Mouse (Mus musculus): ENCODE measurements around the gene Myo5a. TPM values are rescaled to one million over a fixed set of nuclear protein-coding genes. Genes with fewer than 3 reads are reported as not detected.

Myo5a gene
- 36.4 and 48.0 TPM in 2 replicates for polyA plus RNA-seq (2014; fragmentation: Nextera tagmentation; extraction: Ambion mirVana)

DNA sequence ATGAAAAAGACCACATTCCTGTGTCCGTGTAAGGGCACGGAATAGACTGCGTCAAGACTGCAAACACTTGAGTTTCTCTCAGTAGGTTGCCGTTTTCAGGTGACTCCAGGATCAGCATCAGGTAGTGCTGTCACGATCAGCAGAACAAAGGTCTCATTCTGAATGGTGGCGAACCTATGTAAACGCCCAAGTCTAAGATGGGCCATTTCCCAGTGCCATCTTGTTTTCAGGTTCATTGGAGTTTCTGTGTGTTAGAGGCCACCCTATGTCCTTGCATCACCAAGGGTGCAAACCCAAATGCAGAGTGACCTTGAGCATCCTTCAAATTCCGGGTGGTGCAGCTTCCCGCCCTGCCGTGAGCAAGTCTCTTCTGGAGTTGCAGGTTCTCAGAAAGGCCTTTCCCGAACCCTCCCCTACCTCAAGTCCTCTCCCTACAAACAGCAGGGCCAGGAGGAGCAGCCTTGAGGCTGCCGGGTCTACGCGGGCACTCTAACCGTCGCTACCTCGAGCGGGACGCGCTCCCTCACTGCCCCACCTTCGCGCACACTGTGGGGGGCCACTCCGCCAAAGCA is at the start of gene Myo5a:
Gene Myo5a (plus strand): TSS at position 559 of the 572 bp plus-strand sequence.
- no peaks in the 10 kb centered on the region for H3K27me3 ChIP-seq (ENCODE audit: control insufficient read depth, insufficient read depth, low read length)
- peak within 1 kb of the TSS; percentile 96 for H3K9ac ChIP-seq (replicated peaks; ENCODE audit: low read length)
- H3K9me3 ChIP-seq (ENCODE audit: control insufficient read depth, low read length) = no peaks in the 10 kb centered on the region
- 23% methylated on average over 23 of the region's 23 CpGs for WGBS
- peaks cover 34% of the 10 kb centered on the region for H3K4me1 ChIP-seq (ENCODE audit: control insufficient read depth, insufficient read depth, low read length)
- peak within 1 kb of the TSS; percentile 96 for H3K4me3 ChIP-seq (replicated peaks; ENCODE audit: low read depth, low read length)
- DNase-seq (peak; percentile 57), ATAC-seq (ENCODE audit: low FRiP score, low TSS enrichment) (no peak; the same call in 1 of the 2 replicates)
- peak within 1 kb of the TSS; percentile 73 for H3K4me2 ChIP-seq (ENCODE audit: low read length)
- H3K27ac ChIP-seq (replicated peaks; ENCODE audit: low read depth, low read length) = peak within 1 kb of the TSS; percentile 99
- H3K36me3 ChIP-seq (ENCODE audit: control insufficient read depth, insufficient read depth, low read length) = no peaks in the 10 kb centered on the region

DNA sequence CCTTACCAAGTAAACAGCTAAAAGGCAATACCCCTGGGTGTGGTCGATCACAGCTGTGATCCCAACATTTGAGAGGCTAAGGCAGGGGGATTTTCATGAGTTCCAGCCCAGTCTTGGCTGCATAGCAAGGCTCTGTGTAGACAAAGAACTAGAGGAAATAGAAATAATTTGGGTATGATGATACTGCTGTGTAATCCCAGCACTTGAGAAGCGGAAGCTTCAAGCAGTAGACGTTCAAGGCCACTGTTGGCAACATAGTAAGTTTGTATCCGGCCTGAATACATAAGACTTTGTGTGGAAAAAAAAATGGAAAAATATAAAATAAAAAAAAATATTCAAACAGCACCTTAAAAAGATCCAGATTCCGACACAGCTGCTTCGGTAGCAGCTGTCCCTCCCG is 48.3 kb upstream of the Myo5a start:
- no peak for ATAC-seq (ENCODE audit: low FRiP score, low TSS enrichment)
- no peak for DNase-seq
- H3K4me2 ChIP-seq (ENCODE audit: low read length) = no peak overlapping the region
- no peak overlapping the region for H3K9ac ChIP-seq (replicated peaks; ENCODE audit: low read length)
- no peaks in the 10 kb centered on the region for H3K4me1 ChIP-seq (ENCODE audit: control insufficient read depth, insufficient read depth, low read length)
- no peak overlapping the region for H3K4me3 ChIP-seq (replicated peaks; ENCODE audit: low read depth, low read length)
- no peaks in the 10 kb centered on the region for H3K9me3 ChIP-seq (ENCODE audit: control insufficient read depth, low read length)
- no peaks in the 10 kb centered on the region for H3K27me3 ChIP-seq (ENCODE audit: control insufficient read depth, insufficient read depth, low read length)
- H3K27ac ChIP-seq (replicated peaks; ENCODE audit: low read depth, low read length) = no peak overlapping the region
- peaks cover 60% of the 10 kb centered on the region for H3K36me3 ChIP-seq (ENCODE audit: control insufficient read depth, insufficient read depth, low read length)
- 93% methylated on average over 7 of the region's 7 CpGs for WGBS

DNA sequence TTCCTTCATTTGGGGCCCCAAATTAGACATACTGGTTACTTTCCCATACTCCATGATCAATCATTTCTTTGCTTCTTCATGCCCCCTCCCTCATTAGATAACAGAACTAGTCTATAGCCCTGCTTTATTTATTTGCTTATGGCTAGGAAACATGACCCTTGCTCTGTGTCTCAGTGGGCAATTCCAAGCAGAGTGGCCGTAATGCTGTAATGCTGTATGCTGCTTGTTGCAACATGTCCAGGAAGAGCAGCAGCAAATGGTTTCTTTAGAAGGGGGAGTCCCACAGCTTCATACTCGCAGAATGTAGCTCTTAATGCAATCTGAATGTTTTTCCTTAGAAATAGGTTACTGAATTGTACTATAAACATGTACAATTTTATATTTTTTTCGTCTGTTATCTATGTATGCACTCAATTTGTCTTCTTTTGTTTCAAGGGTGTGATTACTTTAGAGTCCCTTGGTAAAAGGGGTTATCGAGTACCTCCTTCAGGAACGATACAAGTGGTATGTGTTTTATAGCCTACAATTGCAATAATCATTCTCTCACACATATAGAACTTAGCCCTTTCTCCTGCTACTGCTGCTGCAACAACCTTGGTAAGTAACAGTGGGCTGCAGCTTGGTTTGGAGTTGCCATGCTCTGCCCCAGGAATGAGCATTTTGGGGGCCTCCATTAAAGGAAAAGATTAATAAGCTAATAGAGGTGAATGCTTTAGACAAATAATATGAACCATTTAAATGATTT is 47.5 kb upstream of the Myo5a start:
- Histone ChIP-seq H3K4me2 (ENCODE audit: low read length) (no peak overlapping the region), H3K9me3 (ENCODE audit: control insufficient read depth, low read length) (no peaks in the 10 kb centered on the region), H3K9ac (replicated peaks; ENCODE audit: low read length) (no peak overlapping the region), H3K4me3 (replicated peaks; ENCODE audit: low read depth, low read length) (no peak overlapping the region), H3K36me3 (ENCODE audit: control insufficient read depth, insufficient read depth, low read length) (peaks cover 56% of the 10 kb centered on the region), H3K27me3 (ENCODE audit: control insufficient read depth, insufficient read depth, low read length) (no peaks in the 10 kb centered on the region), H3K4me1 (ENCODE audit: control insufficient read depth, insufficient read depth, low read length) (no peaks in the 10 kb centered on the region), H3K27ac (replicated peaks; ENCODE audit: low read depth, low read length) (no peak overlapping the region)
- WGBS = 88% methylated on average over 5 of the region's 5 CpGs
- DNase-seq (no peak), ATAC-seq (ENCODE audit: low FRiP score, low TSS enrichment) (no peak)

DNA sequence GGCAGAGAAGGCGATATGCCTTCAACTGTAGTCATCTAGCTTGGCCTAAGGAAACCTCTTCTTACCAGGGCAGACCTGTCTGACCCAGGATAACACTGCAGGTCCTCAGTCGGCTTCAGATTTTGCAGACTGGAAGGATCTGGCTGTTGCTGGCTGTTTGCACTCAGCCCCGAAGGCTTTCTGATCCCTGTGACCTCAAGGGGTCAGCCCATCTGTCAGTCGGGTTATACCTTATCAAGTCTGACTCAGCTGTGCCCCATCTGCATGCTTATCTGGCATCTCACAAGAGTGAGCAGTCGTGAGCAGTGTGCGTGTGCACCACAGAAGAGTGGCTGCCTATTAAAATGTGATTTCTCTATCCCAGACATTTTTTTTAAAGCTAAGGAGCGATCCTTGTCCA is 46.7 kb upstream of the Myo5a start:
- no peak overlapping the region for H3K27ac ChIP-seq (replicated peaks; ENCODE audit: low read depth, low read length)
- no peaks in the 10 kb centered on the region for H3K4me1 ChIP-seq (ENCODE audit: control insufficient read depth, insufficient read depth, low read length)
- H3K4me2 ChIP-seq (ENCODE audit: low read length) = no peak overlapping the region
- ATAC-seq (ENCODE audit: low FRiP score, low TSS enrichment) = no peak
- H3K36me3 ChIP-seq (ENCODE audit: control insufficient read depth, insufficient read depth, low read length) = peaks cover 54% of the 10 kb centered on the region
- no peak overlapping the region for H3K9ac ChIP-seq (replicated peaks; ENCODE audit: low read length)
- DNase-seq = no peak
- no peaks in the 10 kb centered on the region for H3K9me3 ChIP-seq (ENCODE audit: control insufficient read depth, low read length)
- H3K4me3 ChIP-seq (replicated peaks; ENCODE audit: low read depth, low read length) = no peak overlapping the region
- H3K27me3 ChIP-seq (ENCODE audit: control insufficient read depth, insufficient read depth, low read length) = no peaks in the 10 kb centered on the region
- WGBS = 59% methylated on average over 7 of the region's 7 CpGs

DNA sequence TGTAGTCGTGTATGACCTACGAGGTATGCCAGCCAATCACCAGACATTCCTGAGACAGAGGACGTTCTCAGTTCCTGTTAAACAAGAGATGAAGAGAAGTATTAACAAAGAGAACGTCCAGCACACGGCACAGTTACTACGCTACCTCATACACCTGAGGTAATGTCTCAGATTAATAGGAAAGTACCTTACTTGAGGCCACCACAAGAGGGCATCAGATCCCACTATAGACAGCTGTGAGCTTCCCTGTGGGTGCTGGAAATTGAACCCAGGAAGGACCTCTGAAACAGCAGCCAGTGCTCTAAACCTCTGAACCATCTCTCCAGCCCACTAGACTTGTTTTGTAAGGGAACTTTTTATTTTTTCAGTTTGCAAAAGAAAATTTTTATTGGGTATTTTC is 45.1 kb upstream of the Myo5a start:
- Histone ChIP-seq H3K4me1 (ENCODE audit: control insufficient read depth, insufficient read depth, low read length) (no peaks in the 10 kb centered on the region), H3K9me3 (ENCODE audit: control insufficient read depth, low read length) (no peaks in the 10 kb centered on the region), H3K27me3 (ENCODE audit: control insufficient read depth, insufficient read depth, low read length) (no peaks in the 10 kb centered on the region), H3K4me3 (replicated peaks; ENCODE audit: low read depth, low read length) (no peak overlapping the region), H3K4me2 (ENCODE audit: low read length) (no peak overlapping the region), H3K36me3 (ENCODE audit: control insufficient read depth, insufficient read depth, low read length) (peaks cover 48% of the 10 kb centered on the region), H3K27ac (replicated peaks; ENCODE audit: low read depth, low read length) (no peak overlapping the region), H3K9ac (replicated peaks; ENCODE audit: low read length) (no peak overlapping the region)
- DNase-seq (peak; percentile 44), ATAC-seq (ENCODE audit: low FRiP score, low TSS enrichment) (no peak)
- 73% methylated on average over 6 of the region's 6 CpGs for WGBS

DNA sequence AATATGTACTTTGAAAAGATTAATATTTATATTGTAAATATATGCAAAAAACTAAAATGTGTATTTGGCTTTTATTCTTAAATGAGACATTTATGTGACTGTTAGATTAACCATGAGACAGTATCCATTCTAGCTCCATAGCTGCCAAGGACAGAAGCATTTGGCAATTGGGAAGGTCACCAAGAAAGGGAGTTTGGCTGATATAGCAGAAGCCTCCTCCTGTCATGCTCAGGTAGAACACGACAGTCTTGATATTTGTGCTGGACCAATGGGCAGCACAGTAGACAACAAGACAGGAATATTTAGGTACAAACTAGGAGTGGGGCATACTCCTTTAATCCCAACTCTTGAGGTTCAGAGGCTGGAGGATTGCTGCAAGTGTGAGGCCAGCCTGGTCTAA is 38.4 kb upstream of the Myo5a start:
- no peak for DNase-seq
- 88% methylated on average over 1 of the region's 1 CpGs for WGBS
- no peaks in the 10 kb centered on the region for H3K9me3 ChIP-seq (ENCODE audit: control insufficient read depth, low read length)
- no peak overlapping the region for H3K27ac ChIP-seq (replicated peaks; ENCODE audit: low read depth, low read length)
- H3K36me3 ChIP-seq (ENCODE audit: control insufficient read depth, insufficient read depth, low read length) = peaks cover 33% of the 10 kb centered on the region
- H3K27me3 ChIP-seq (ENCODE audit: control insufficient read depth, insufficient read depth, low read length) = no peaks in the 10 kb centered on the region
- no peak overlapping the region for H3K9ac ChIP-seq (replicated peaks; ENCODE audit: low read length)
- H3K4me3 ChIP-seq (replicated peaks; ENCODE audit: low read depth, low read length) = no peak overlapping the region
- H3K4me2 ChIP-seq (ENCODE audit: low read length) = no peak overlapping the region
- ATAC-seq (ENCODE audit: low FRiP score, low TSS enrichment) = no peak
- H3K4me1 ChIP-seq (ENCODE audit: control insufficient read depth, insufficient read depth, low read length) = no peaks in the 10 kb centered on the region

DNA sequence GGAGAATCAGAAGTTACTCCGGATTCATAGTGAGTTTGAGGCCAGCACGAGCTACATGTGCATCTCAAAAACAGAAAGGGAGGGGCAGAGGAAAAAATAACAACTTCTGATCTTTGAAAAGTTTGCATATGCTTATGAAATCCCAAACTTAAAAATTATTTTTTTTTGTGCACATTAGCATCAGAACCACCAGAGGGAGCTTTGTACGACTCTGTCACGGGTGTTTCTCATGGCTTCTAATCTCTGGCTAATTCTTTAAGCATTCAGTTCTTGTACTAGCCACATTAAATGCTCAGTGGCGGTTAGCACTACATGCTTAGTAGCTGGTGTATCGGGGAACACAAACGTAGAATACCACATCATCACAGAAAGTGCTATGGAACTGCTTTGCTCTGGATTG is 37.7 kb upstream of the Myo5a start:
- WGBS = 45% methylated on average over 7 of the region's 7 CpGs
- H3K4me2 ChIP-seq (ENCODE audit: low read length) = no peak overlapping the region
- peaks cover 33% of the 10 kb centered on the region for H3K36me3 ChIP-seq (ENCODE audit: control insufficient read depth, insufficient read depth, low read length)
- H3K4me3 ChIP-seq (replicated peaks; ENCODE audit: low read depth, low read length) = no peak overlapping the region
- H3K27me3 ChIP-seq (ENCODE audit: control insufficient read depth, insufficient read depth, low read length) = no peaks in the 10 kb centered on the region
- DNase-seq (peak; percentile 69), ATAC-seq (ENCODE audit: low FRiP score, low TSS enrichment) (no peak)
- H3K9me3 ChIP-seq (ENCODE audit: control insufficient read depth, low read length) = no peaks in the 10 kb centered on the region
- no peaks in the 10 kb centered on the region for H3K4me1 ChIP-seq (ENCODE audit: control insufficient read depth, insufficient read depth, low read length)
- H3K27ac ChIP-seq (replicated peaks; ENCODE audit: low read depth, low read length) = no peak overlapping the region
- H3K9ac ChIP-seq (replicated peaks; ENCODE audit: low read length) = no peak overlapping the region

DNA sequence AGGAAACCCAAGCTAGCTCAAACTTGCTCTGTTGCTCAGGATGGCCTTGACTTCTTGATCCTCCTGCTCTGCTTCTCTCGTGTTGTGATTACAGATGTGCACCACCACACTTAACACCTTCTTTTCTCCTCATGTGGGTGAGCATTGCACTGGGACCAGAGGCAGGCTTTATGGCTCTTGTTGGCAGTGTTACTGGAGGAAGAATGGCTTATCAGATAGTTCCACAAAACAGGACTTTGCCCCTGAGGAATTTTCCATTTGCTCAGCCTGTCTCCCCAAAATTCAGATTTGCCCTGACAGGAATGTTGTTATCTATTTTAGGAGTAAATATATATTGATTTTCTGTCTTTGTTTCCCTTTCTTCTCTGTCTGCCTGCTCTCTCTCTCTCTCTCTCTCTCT is 36.1 kb upstream of the Myo5a start:
- Histone ChIP-seq H3K27ac (replicated peaks; ENCODE audit: low read depth, low read length) (no peak overlapping the region), H3K27me3 (ENCODE audit: control insufficient read depth, insufficient read depth, low read length) (no peaks in the 10 kb centered on the region), H3K4me1 (ENCODE audit: control insufficient read depth, insufficient read depth, low read length) (peaks cover 9% of the 10 kb centered on the region; the same call in 1 of the 2 replicates), H3K9ac (replicated peaks; ENCODE audit: low read length) (no peak overlapping the region), H3K36me3 (ENCODE audit: control insufficient read depth, insufficient read depth, low read length) (peaks cover 24% of the 10 kb centered on the region), H3K4me2 (ENCODE audit: low read length) (no peak overlapping the region), H3K9me3 (ENCODE audit: control insufficient read depth, low read length) (no peaks in the 10 kb centered on the region), H3K4me3 (replicated peaks; ENCODE audit: low read depth, low read length) (no peak overlapping the region)
- no peak for DNase-seq
- ATAC-seq (ENCODE audit: low FRiP score, low TSS enrichment) = no peak
- 60% methylated on average over 1 of the region's 1 CpGs for WGBS

DNA sequence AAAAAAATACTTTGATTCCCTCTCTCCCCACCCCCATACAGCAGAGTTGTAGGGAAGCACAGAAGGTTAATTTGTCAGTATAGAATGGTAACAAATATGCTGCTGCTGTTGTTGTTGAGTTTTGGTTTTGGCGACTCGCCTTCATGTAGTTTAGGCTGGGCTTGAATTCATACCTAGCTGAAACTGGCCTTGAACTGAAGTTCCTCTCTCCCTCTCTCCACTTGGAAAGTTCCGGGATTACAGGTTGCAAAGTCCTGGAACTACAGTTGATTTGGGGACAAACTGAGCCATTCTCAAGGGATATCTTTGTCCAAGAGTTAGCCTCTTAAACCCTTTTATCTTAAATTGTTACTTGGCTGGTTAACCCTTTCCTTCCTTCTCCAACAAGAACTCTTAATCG is 34.9 kb upstream of the Myo5a start:
- H3K9me3 ChIP-seq (ENCODE audit: control insufficient read depth, low read length) = no peaks in the 10 kb centered on the region
- WGBS = 79% methylated on average over 4 of the region's 4 CpGs

More for the DNA sequence above, 34.9 kb upstream of the Myo5a start:
- ATAC-seq (ENCODE audit: low FRiP score, low TSS enrichment) (no peak), DNase-seq (no peak)
- Histone ChIP-seq H3K4me1 (ENCODE audit: control insufficient read depth, insufficient read depth, low read length) (peaks cover 12% of the 10 kb centered on the region; the same call in 1 of the 2 replicates), H3K9ac (replicated peaks; ENCODE audit: low read length) (no peak overlapping the region), H3K4me2 (ENCODE audit: low read length) (no peak overlapping the region), H3K27me3 (ENCODE audit: control insufficient read depth, insufficient read depth, low read length) (no peaks in the 10 kb centered on the region), H3K36me3 (ENCODE audit: control insufficient read depth, insufficient read depth, low read length) (peaks cover 18% of the 10 kb centered on the region), H3K4me3 (replicated peaks; ENCODE audit: low read depth, low read length) (no peak overlapping the region), H3K27ac (replicated peaks; ENCODE audit: low read depth, low read length) (no peak overlapping the region)
